Mouse (Mus musculus) ES-E14 (cell line): Measurements from ENCODE around the gene Gm7168.

ENCODE experiments used
- CHD2 ChIP-seq: IDR thresholded peaks from 2 replicates; pipeline ENCODE4 v1.6.1; 2014; ENCODE audit warnings: mild to moderate bottlenecking, low read depth, low read length, inconsistent platforms
- HCFC1 ChIP-seq: IDR thresholded peaks from 2 replicates; pipeline ENCODE4 v1.6.1; 2012; ENCODE audit warnings: low read length, inconsistent platforms, borderline replicate concordance; ENCODE audit not compliant: insufficient read depth
- MAFK ChIP-seq: IDR thresholded peaks from 2 replicates; pipeline ENCODE4 v1.6.1; 2014; ENCODE audit warnings: mild to moderate bottlenecking, low read depth, low read length, inconsistent platforms; ENCODE audit not compliant: insufficient read depth
- ZC3H11A ChIP-seq: IDR thresholded peaks from 2 replicates; pipeline ENCODE4 v1.6.1; 2012; ENCODE audit warnings: low read depth, mild to moderate bottlenecking, inconsistent platforms, low read length, borderline replicate concordance

- TF ChIP-seq HCFC1 (no peak), MAFK (no peak), ZC3H11A (no peak), CHD2 (no peak)
Observed at GRCm38 (mm10) chr17:13923418-13923817, 24.8 kb upstream of the Gm7168 start.
